Mouse (Mus musculus) gastrocnemius, postnatal 4 days (tissue): ENCODE measurements around the gene Abhd6. TPM values are rescaled to one million over a fixed set of nuclear protein-coding genes. Genes with fewer than 3 reads are reported as not detected.

Experiments
- DNase-seq, 2 experiments: peaks; one replicate each; pipeline ENCODE4 v3.0.0; 2021 to 2022; ENCODE audit warnings: low spot score in 2 of 2, mixed read lengths in 2 of 2
- total RNA-seq, 2 experiments: library from RNA; stranded (reverse); gene quantifications; 2 replicates each; pipeline ENCODE4 v1.2.3; 2021

The Abhd6 gene
- total RNA-seq, 2 experiments from 2014 or later: 2.4 to 3.8 TPM

DNA sequence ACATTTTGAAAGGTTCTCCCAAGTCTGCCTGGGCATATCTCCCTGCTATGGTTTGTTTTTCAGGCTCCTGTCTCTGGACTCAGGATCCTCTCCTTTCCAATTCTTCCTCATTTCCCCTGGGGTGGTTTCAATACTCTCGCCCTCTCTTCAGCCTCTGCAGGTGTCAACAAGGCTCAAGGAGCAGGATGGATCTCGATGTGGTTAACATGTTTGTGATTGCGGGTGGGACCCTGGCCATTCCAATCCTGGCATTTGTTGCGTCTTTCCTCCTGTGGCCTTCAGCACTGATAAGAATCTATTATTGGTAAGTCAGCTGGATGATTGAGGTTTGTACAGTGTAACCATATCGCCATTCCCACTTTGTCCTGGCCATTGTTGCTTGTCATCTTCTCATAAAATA, 25.4 kb downstream of the Abhd6 start:
- DNase-seq: no peak

DNA sequence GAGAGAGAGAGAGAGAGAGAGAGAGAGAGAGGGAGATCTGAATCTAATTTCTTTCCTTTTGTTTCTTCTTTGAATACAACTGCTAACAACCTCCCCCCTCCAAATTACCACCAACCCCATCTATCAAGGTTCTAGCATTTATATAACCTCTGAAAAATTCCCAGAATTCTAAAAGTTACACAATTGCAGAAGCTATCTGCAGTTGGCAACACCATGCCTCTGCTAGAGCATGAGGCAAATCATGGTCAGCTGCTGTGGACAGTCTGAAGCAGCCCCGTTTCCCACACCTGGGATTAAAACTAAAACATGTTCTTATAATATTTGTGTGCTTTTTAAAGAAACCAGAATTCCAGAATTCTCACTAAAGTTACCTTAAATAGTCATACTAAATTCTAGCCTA, 27.1 kb downstream of the Abhd6 start:
- DNase-seq: no peak

DNA sequence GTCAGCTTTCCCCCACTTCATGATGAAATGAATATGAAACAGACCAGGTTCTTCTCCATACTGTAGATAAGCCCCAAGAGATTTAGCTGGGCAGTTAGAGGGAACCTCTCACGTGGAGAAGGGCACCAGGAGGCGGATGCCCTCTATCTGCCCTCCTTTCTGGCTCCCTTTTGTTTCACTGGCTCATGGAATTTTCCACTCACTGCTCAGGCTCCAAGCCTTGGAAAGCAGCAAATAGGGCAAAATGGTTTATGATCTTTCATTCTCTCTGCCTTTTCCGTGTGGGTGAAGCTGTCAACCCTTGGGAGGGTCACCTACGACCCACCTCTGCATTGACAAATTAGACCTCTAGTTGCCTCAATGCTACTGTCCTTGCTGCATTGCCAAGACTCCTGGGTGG, 27.8 kb downstream of the Abhd6 start:
- DNase-seq: no peak

DNA sequence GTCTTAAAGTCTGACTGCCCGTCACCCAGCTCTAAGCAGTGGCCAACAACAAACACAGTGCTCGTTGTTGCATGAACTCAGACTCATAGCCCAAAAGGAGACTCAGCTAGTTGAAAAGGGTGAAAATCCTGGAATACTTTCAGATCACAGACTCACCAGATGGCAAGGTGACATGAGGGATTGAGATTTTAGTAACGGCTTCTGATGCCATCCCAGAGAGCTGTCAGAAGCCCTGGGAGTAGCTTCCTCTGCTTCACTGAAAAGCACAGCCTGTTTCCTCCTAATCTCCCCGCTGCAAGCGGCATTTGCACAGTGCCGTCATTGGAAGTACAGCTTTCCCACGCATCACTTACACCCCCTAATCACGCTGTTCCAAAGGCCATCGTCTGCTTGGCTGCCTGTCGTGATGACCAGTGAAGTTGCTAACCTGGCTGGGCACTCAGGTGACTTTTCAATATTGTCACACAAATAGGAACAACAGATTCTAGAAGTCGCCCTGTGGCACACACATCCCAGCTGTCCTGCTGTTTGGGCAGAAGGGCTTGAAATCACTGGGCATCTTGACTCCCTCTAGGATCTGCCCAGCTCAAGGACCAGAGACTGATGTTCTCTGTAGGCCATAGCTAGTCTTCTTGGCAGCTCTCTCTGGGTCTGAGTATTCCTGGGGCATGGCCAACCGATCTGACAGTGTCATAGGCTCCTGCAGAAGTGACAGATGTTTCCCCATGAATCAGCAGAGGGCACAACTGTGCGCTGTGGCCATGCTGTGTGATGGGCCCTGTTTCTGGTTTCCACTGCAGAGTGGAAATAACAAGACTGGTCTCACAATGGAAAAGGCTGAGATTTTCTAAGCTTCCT, 29.6 kb downstream of the Abhd6 start:
- no peak for DNase-seq

DNA sequence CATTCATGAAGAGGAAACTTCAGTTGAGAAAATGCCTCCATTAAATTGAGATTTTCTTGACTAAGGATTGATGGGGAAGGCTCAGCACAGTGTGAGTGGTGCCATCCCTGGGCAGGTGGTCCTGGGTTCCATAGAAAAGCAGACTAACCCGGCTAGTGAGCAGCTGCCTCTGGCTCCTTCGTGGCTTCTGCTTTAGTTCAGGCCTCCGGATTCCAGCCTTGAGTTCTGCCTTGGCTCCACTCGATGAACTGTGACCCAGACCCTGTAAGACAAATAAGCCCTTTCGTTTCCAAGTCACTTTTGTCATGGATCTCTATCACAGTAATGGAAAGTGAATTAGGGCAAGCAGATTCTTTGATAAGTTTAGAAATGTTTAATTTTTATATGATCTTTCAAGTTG, 31.9 kb downstream of the Abhd6 start:
- DNase-seq: no peak

DNA sequence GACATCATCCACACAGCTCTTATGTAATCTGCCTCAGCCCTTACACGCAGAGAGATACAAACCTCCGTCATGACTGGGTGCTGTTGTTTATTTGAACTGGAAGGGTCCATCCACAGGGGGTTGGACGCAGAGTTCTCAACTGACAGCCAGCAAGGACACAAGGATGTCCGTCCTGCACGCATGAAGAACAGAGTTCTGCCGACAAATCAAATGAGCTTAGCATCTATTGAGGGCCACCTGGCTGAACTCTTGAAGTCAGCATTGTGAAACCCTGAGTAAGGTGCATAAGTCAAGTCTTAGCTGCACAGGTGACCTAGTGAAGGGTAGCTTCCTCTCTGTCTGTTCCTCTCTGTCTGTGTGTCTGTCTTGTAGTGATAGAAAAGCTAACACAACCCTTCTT, 33.2 kb downstream of the Abhd6 start:
- no peak for DNase-seq

DNA sequence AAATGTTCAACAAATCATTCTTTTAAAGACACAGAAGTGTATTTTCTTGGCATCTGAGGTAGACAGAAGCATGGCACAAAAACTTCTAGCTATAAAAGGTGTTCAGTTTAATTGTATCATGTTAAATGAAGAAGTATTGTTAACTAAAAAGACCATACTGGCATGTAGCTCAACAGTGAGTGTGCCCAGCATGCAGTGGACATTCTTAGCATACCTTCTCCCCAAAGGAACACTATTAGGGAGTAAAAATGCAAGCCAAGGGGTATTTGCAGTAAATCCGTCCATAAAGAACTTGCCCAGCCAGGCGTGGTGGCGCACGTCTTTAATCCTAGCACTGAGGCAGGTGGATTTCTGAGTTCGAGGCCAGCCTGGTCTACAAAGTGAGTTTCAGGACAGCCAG, 33.7 kb downstream of the Abhd6 start:
- no peak for DNase-seq

DNA sequence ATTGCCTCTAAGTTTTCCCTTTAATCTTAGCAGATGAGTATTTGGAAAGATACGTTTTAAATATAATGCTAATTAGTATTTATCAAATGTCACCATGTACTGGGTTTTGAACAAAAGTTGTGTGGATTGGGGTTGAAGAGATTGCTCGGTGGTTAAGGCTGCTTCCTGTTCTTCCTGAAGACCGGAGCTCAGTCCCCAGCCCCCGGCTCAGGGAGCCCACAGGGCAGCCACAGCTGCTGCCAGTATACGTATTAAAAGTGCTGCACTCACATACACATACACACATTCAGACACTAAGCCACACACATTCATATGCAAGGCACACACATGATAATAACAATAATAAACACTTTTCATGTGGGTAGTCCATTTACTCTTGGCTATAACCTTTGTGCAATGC, 35.4 kb downstream of the Abhd6 start:
- DNase-seq: no peak

DNA sequence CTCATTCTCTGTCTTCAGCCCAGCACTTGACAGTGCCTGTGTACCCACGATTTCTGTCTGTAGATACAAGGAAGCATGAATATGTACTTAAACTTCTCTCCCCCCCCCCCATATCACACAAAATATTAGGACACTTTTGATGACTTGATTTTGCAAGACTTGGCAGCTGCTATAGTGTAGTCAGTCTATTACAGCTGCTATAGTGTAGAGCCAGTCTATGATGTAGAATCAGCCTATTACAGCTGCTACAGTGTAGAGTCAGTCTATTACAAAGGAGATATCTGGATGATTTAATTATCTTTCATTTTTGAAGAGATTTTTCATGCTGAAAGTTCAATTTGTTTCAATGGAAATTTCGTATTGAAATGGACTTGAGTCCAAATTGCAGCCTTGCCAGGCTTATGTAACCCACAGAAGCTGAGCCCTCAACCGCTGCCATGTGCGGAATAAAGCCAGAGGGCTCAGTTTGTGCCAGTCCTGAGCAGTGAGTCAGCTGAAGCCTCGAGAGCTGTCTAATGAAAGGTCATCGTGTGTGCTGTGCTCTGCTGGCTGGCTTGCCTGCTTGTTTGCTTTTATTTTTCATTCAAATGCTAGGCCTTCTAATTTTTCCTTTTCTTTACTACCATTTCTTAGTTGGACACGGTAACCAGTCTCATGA, 36.2 kb downstream of the Abhd6 start:
- DNase-seq: peak in 1 of 2 experiments; percentile 32

DNA sequence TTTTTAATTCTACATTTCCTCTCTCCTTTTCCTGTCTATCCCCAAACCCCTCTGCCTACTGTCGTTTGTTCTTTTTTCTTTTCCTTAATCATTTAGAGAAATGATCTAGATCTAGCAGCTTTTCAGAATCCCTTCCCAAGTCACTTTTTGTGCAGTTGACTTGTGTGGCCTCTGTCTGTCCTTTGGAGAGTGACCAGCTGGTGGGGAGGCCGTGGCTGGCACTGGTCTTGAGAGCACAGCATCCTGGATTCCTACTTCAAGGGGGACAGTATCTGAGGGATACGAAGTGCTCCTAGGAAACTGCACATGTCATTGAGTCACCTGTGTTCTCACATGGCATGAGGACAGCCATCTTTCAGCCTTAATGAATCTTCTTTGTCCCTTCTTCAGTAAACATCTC, 37.5 kb downstream of the Abhd6 start:
- no peak for DNase-seq

DNA sequence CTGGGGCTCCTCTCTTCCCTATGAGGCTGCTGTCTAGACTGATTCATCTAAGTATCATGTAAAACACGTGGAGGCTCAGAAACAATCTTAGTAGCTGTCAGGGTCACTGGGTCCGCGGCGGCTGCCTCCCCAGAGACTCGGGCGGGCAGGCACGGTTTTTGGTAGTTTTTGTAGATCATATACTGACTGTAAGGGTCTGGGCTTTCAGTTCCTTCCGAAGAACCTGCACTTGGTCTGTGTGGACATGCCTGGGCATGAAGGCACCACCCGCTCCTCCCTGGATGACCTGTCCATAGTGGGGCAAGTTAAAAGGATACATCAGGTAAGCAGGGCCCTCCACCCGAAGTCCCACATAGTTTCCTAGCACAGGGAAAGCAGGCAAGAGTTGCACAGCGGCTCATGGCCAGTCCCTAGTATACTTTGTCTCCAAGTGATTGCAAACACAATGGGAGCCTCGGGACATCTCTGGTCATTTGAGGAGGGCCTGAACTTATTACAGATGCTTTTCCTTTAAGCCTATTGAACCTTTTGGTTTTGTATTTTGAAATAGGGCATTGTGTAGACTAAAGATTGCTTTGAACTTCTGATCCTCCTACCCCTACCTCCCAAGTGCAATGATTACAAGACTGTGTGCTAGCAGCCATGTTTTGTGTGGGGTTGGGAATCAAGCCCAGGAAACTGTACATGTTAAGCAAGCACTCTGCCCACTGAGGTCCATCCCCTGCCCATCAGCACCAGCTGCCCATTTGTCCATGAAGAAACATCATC, 38.4 kb downstream of the Abhd6 start:
- DNase-seq: no peak

DNA sequence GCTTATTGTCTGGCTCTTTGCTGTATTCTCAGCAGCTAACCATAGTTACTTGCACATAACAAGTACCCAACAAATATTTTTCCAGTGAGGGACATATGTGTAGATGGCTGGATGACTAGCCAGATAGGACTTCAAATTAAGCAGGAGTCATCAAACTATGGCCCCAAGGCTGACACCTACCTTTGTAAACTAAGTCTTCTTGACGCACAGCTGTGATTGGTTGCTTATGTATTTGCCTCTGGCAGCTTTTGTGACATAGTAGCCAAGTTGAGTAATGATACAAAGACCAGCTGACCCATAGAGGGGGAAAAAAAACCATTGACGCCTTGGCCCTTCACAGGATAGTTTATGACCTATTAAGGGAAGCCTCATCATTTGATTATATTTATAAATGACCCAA, 39.4 kb downstream of the Abhd6 start:
- no peak for DNase-seq

DNA sequence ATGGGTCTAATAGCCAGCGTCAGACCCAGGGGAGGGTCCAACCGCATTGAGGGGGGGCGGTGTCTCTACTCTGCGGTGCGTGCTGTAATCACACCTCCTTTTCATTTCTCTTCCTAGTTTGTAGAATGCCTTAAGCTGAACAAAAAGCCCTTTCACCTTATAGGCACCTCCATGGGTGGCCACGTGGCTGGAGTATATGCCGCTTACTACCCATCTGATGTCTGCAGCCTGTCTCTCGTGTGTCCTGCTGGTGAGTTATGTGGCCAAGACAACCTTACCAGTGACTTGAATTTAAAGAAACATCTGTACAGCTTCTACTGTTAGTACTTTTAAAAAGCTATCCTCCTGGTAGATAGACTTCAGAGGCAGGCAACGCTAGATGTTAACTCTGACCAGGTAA, 39.9 kb downstream of the Abhd6 start:
- no peak for DNase-seq

DNA sequence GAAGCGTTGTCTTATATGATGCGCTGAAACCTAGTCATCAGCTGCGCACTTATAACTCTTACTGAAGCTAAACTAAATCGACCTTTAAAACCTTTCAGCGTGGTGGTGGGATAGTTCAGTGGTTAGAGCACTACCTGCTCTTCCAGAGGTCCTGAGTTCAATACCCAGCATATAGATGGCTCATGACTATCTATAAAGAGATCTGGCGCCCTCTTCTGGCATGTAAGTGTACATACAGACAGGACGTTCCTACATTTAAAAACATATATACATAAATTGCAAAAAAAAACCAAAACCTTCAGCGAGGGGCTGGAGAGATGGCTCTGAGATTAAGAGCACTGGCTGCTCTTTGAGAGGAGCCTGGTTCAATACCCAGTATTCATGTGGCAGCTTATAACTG, 41.6 kb downstream of the Abhd6 start:
- no peak for DNase-seq

DNA sequence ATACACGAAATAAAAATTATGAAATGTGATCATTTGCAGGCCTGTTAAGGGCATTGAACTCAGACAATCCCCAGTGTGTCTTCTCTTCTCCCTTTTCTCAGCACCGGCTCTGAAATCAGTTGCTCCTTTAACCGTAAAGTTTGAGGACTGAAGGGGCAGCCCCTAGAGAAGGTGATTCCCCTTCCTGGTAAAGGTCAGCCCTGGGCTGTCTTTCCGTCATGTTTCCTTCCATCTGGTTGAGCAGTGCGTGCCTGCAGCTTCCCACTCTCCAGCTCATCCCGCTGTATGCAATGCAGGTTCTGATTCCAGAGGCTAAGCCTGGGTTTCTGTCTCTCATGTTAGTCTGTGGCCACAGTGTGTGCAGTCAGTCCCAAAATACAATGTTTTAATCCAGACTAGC, 42.1 kb downstream of the Abhd6 start:
- DNase-seq: no peak

DNA sequence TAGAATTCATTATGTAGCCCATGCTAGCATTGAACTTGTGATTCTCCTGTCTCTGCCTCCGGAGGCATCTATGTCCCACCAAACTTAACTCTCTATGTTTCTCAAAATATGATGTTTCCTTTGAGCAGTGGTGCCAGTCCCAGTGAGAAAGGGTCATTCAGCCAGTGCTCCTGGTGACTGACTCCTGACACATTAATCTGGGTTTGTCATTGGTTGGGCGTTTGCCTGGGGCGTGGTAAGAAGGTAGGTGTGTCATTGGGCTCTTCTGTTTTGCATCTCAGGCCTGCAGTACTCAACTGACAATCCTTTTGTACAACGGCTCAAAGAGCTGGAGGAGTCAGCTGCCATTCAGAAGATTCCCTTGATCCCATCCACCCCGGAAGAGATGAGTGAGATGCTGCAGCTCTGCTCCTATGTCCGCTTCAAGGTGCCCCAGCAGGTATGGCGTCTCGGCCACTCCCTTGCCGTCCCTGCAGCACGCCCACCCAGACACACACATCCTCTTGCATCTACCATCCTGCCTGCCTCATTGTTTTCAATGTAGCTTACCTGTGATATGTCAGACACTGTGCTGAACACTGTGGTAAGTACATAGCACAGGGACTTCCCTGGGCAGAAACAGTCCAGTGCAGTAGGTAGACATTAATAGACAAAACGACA, 42.6 kb downstream of the Abhd6 start:
- DNase-seq: no peak

DNA sequence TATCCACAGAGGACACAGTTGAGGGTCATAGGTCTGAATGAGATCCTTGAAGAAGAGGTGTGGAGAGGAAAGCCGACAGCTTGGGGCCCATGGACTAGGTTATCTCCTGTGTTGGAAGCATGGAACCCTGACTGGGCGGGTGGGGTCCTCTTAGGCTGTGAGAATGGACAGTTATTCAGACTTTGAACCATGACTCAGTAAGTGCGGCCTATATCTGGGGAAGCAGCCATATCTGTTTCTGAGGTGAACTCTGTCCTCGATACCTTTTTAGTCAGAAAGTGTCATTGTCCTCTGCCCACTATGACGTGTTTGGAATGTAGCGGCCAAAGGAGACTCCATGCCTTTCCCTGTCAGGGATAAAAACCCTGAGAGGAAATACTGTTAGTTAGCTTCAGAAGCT, 44.1 kb downstream of the Abhd6 start:
- DNase-seq: no peak

DNA sequence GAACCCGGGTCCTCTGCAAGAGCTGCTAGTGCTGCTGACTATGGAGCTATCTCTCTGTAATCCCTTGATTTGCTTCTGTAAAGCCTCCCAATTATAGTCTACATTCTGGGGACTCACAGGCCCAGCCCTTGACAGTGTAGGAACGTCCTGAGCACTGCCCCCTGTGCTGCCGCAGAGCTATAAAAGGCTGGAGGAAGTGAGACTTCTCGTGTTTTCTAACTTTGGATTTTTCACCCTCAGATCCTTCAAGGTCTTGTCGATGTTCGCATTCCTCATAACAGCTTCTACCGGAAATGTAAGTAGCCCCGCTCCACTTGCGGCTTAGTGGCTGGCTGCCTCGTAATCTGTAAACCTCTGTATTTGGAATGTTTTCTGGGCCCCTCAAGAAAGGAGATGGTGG, 46.6 kb downstream of the Abhd6 start:
- no peak for DNase-seq

DNA sequence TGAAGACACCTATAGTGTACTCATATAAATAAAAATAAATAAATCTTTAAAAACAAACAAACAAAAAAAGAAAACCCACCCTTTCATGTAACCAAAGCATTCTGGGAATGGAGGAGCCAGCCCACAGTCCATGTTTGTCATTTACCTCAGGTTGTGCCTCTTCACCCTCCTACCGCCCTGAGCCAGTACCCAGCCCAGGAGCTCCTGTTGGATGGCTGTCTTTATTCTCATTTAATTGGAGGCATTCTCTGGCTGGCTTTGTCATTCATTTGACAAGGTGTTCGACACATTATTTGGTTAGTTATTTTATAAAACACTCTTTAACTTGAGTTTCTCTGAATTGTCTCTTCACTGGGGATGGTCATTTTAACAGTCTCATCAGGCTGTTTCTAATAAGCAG, 49.2 kb downstream of the Abhd6 start:
- DNase-seq: no peak

DNA sequence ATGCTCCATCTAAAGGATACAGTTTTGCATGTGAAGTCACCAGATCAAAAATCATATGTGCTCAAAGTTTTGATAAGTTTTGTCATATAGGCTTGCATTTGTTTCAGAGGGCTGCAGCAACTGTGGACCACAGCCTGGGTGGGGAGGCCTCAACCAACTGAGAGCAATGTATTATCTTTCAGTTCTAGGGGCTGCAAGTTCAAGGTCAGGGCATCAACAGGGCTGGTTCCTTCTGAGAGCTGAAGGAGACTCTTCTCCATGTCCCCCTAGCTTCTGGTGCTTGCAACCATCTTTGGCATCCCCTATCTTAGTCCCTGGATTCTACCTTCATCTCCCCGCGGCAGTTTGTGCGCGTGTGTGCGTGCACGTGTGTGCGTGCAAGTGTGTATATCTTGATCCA, 50.0 kb downstream of the Abhd6 start:
- DNase-seq: no peak

DNA sequence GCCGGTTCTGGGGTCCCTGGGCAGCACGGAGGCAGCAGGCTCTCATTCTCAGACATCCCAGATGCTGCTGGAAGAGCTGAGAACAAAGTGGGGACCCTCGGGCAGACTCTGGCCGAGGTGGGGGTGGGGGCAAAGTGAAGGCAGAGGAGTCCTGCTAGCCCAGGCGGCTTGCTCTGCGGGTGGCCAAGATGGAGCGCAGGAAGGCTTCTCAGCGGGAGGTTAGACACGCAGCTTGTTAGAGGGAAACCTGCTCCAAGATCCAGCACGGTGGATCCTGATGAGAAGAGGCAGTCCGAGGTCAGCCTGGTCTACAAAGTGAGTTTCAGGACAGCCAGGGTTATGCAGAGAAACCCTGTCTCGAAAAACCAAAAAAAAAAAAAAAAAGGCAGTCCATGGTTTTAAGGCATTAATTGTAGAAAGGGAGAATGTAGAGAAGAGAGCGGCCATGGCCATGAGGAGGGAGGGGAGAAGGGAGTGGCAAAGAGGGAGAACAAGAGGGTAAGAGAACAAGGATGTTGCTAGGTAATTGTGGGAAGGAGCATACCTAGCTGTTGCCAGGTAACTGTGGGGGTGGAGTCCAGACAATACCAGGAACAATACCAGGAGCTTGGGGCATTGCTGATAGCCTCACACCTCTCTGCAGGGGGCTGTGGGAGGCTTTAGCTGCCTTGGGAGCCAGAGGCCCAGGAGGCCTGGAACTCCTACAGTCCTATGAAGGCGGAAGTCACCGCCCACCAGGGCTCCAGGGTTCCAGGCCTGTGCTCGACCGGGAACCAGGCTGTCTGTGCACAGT, 51.8 kb downstream of the Abhd6 start:
- no peak for DNase-seq
